Mouse (Mus musculus): ENCODE measurements around the gene Vmn2r24.
"Not testable (repeated sequence)": the region's sequence is repeated elsewhere in the genome, so short reads cannot be mapped to it uniquely, and the experiment has no call there.

The Vmn2r24 gene

GRCm38 (mm10) chr6:123778579-123778978 lies at the start of gene Vmn2r24:
Gene Vmn2r24 (plus strand): TSS chr6:123778879.
- no peak for DNase-seq (ENCODE audit: low spot score)

DNA sequence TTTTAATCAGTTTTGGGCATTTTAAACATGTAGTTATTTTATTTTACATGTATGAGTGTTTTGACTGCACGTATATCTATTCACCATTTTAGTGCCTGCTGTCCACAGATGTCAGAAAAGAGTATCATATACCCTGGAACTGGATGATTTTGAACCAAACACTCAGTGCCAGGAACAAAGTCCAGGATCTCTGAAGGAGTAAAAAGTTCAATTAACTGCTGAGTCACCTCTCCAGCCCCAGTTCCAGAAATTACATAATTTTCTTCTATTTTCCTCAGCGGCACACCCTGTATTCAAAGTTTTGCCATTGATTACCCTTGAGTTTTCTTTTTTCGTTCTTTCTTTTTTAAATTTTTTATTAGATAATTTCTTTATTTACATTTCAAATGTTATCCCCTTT lies 8.6 kb upstream of the Vmn2r24 start:
- no peak for DNase-seq (ENCODE audit: low spot score)

DNA sequence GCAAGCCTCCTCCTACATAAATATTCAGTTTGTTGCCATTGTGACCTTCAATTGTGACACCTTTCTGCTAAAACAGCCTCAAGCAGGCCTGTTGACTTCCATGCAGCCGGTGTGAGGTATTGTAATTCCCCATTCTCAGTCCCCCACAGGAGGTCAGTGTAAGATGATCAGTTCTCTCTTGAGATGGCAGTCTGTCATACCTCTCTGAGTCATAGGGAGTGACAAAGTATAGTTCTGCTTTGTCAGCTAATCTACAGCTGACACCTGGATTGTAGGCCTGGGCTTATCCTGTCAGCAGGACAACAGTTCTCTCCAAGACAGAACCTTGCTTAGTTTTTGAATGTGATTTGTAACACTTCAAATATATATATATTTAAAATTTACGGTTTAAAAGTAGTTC lies 6.2 kb downstream of the Vmn2r24 start:
- no peak for DNase-seq (ENCODE audit: low spot score)

- no peak for DNase-seq (ENCODE audit: low spot score)
Observed at GRCm38 (mm10) chr6:123793746-123794145, 15.1 kb downstream of the Vmn2r24 start.

- DNase-seq (ENCODE audit: low spot score), result not testable (repeated sequence)
Observed at GRCm38 (mm10) chr6:123810291-123810690, 31.6 kb downstream of the Vmn2r24 start.

DNA sequence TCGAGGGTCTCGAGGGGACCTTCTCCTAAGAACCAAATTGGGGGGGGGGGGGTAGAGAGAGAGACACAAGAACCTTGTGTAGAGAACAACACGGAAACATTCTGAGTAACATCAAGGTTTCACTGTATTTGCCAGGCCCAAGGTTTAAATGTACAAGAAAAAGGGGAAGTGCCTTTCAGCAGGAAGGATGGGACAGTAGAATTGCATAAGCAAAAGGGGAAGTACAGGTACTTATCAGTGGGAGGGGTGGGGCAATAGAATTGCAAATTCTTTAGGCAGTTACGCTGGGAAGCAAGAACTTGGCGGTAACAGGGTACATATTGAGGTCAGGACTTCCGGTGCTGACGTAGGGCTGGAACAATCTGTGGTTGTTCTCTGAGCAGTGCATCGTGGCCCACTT lies 41.3 kb downstream of the Vmn2r24 start:
- DNase-seq (ENCODE audit: low spot score), result no peak

DNA sequence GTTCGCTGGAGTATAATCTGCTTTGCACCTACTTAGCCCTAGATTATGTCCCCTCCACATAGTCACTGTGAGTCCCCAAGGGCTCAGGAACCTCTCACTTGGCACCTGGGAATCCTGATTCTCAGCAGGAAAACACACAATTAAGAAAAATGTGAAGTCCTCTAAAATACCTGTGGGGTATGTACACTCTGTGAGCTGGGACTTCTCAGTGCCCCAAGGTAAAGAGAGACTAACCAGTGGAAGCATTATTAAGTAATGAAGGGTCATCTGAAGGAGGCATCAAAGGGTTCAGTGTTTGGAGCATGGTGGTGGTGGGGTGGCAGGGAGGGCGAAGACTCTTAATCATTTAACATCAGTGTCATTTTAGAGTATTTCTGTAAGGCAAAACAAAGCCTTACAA lies 74.7 kb downstream of the Vmn2r24 start, which contains the start of gene Vmn2r25:
Vmn2r25 (minus strand) TSS at position 101 of the 400 bp plus-strand sequence.
- not testable (repeated sequence) for DNase-seq (ENCODE audit: low spot score)
